Mouse (Mus musculus): ENCODE measurements around the gene Tbc1d17. TPM values are rescaled to one million over a fixed set of nuclear protein-coding genes. Genes with fewer than 3 reads are reported as not detected.
A peak's percentile ranks its signal among the peaks of the same experiment; 100 is the strongest.

Gene Tbc1d17
- total RNA-seq, 2 experiments from 2014 or later = 56.5 to 63.4 TPM

DNA sequence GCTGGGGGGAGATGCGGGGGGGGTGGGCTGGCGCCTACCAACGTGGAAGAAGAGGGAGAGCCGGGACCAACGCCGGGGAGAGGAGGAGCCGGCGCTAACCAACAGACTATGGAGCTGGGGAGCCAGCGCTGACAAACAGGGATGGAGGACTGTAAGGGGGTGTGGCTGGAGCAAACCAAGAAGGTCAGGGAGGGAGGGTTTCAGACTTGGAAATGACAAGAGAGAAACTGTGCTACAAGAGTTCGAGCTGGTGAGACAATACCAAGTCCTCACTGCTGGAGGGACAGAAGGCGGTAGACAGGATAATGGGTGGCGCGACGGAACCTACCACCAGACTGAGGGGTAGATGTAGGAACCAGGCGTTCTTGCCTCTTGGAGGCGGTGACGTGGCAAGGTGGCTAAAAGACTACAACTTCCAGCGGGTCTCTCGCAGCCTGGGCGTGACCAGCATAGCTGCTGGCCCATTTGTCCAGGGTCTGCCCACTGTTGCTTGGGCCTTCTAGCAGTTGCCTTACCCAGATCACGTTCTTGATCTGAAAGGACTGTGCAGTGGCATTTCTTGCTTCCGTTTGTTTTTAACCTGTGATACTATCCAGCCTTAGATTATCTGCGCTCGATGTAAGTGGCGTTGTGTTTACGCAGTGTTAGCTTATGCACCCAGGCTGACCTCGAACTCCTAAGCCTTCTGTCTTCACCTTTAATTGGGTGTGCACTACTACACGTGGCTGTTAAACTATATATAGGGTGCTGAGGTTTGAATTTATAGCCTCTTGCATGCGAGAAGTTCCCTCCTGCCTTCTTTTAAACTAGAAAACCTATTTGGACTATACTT is 21.0 kb upstream of the Tbc1d17 start, which contains the start of gene Ptov1:
Gene Ptov1 (minus strand): TSS at position 92 of the 832 bp plus-strand sequence.
- peak; percentile 82 to 91 for DNase-seq (ENCODE audit: low spot score in 2 of 2)

DNA sequence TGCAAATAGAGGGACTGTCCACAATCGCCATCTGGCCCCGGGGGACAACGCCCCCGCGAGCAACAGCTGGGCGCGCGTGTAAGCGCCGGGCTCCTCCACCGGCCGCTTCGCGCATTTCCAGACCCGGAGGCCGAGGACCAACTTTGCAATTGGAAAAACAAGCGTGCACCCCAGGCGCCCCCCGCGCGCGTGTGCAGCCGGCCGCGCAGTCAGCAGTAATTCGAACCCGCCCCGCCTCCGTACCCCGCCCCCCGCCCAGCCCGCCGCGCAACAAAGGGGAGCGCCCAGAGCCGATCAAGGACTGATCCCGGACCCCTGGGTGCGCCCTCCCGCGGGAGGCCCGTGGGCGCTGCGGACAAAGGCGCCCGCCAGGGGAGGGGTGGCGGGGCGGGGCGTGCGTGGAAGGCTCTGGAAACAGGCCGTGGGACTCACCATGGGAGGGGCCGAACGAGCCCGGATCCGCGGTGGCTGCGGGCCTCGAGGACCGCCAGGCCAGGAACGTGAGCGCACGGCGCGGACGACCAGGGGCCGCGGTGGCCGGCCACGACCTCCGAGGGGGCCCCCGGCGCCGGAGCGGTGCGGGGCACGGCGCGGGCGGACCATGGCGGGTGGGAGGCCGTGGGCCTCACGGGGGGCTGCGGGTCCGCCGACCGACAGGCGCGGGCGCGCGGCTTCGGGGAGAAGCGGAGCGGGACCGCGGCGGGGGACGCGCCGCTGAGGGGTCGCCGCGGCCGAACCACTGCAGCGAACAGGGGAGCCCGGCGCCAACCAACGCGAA is 20.2 kb upstream of the Tbc1d17 start:
- peak; percentile 70 to 79 for DNase-seq (ENCODE audit: low spot score in 2 of 2)

- no peak for DNase-seq (ENCODE audit: low spot score in 2 of 2)
These were observed 19.6 kb upstream of the Tbc1d17 start for GRCm38 (mm10) chr7:44868465-44868864.

- DNase-seq (ENCODE audit: low spot score in 2 of 2) = no peak
These were observed 18.9 kb upstream of the Tbc1d17 start for GRCm38 (mm10) chr7:44867802-44868201.

GRCm38 (mm10) chr7:44867010-44867702 is 18.3 kb upstream of the Tbc1d17 start:
- no peak for DNase-seq (ENCODE audit: low spot score in 2 of 2)

DNA sequence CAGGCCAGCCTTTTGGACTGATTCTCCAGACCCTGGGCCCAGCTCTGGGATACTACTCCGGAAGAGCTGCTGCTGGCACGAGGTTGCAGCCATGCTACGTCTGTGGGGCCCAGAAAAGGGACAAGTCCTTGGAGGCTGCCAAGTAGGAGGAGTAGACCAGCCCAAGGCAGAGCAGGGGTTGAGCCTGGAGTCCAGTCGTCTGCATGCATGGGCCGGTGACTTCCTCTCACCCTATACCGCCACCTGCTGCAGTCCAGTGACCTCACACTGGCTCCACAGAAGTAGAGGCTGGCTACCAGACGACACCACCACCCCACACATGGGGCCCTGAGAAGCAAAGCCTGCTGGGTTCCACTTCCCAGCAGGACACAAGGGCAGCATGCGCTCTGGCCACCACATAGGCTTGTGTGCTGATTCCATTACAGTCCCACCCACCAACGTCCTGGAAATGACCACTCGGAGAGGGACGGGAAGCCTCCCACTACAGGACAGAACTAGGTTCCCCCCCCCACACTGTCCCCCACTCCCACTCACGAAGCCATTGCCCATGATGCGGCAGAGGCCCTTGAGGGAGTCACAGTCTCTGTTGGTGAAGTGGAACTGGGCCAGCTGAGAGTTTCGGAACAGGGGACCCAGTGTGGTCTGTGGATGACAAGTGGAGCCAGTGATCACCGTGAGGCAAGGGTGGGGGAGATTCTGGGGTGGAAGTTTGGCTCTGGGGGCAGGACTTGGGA is 17.6 kb upstream of the Tbc1d17 start:
- DNase-seq (ENCODE audit: low spot score in 2 of 2) = peak; percentile 60 to 76

DNA sequence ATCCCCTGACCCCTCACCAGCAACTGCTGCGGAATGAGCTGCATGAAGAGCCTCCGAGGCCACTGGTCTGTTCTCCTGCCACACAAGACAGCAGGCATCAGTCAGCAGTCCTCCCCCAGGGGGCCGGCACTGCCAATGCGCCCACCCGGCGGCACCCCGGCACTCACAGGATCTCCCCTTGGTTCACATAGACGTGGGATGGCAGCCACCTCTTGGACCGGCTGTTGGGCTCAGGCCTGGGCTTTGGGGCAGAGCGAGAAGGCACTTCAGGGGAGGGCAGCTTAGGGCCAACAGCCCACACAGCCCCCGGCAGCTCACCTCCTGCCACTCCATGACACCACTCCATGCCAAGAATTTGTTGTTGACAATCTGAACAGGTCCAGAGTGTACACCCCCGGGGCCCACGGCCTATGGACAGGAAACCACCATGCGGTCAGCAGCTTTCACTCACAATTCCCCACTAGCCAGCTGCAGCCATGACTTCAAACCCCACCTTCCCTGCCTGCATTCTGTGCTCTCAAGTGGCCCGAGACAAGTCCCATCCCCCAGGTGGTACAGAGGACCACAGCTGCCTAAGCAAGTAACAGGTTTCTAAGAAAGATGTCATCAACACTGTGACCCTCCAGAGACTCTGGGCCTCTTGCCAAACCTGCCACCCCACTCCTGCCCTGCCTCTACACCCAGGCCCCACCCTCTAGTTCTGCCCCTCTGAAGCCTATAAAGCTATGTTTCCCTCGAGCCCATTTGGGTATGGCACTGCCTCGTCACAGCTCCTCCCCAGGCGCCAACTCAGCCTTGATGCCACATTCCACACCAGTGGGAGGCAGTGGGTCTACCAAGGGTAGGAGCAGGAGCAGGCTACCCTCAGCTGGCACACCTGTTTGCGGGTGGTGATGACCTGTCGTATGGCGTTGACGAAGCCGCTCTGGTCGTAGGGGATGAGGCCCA is 16.0 kb upstream of the Tbc1d17 start:
- DNase-seq (ENCODE audit: low spot score in 2 of 2) = no peak

DNA sequence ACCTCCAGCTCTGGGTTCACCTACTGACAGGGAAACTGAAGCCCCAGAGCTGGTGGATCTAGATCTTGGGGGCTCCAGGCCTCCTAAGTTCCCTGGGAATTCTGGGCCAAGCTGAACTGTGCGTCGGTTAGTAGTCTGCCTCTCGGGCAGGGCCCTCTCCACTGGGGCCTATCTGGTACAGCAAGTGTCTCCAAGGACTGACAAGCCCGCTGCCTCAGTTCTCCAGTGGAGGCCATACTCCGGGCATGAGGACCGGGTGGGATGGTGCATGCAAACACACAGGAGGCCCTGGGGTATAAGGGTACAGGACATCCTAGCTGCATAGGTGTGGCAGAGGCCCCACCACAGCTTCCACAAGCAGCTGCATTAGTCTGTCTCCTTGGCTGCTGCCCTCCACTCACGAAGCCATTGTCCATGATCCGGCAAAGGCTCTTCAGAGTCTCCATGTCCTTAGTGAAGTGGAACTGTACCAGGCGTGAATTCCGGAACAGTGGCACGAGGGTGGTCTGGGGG is 15.2 kb upstream of the Tbc1d17 start:
- DNase-seq (ENCODE audit: low spot score in 2 of 2) = no peak

DNA sequence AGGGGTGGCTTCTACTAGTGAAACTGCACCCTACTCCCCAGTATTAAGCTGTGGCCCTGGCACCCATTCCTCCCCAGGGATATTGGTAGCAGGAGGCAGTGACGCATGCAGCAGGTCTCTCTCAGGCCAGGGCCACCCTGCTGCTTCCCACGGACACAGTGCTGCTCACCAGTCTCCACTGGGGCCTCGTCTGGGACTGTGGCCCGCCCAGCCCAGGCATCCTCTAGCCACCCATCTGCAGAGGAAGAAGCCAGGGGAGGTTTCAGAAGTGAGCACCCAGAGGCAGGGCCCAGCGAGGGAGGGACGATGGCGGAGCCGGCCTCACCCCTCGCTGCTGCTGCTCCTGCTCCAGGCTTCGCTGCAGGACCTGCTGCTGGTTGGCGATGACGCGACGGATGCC is 14.3 kb upstream of the Tbc1d17 start:
- no peak for DNase-seq (ENCODE audit: low spot score in 2 of 2)

DNA sequence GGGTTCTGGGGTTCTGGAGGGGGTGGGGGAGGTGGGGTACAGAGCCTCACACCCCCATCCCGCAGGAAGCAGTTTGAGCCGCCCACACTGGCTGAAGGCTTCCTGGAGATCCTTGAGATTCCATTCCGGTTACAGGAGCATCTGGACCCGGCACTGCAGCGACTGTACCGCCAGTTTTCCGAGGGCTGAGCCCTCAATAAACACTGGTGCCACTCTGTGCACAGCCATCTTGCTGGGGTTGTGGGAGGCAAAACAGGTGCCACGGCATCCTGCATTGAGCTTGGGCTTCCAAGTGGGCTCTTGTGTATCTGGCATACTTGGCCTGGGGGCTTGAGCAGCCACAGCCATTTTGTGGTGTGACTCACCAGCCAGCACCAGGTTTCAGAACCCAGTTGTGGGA is 13.6 kb upstream of the Tbc1d17 start:
- DNase-seq (ENCODE audit: low spot score in 2 of 2) = no peak

DNA sequence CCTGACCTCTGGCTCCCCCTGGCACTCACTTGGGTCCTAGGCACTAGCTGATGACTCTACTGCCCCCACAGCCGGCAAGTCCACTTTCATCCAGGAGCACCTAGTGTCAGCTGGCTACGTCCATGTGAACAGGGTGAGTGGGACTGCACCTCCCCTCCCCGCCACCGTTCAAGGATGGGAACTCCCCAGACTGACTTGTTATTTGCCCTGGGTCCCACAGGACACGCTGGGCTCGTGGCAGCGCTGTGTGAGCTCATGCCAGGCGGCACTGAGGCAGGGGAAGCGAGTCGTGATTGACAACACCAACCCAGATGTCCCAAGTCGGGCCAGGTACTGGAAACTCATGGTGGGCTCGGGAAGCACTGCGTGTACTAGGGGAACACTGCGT is 12.5 kb upstream of the Tbc1d17 start:
- no peak for DNase-seq (ENCODE audit: low spot score in 2 of 2)

DNA sequence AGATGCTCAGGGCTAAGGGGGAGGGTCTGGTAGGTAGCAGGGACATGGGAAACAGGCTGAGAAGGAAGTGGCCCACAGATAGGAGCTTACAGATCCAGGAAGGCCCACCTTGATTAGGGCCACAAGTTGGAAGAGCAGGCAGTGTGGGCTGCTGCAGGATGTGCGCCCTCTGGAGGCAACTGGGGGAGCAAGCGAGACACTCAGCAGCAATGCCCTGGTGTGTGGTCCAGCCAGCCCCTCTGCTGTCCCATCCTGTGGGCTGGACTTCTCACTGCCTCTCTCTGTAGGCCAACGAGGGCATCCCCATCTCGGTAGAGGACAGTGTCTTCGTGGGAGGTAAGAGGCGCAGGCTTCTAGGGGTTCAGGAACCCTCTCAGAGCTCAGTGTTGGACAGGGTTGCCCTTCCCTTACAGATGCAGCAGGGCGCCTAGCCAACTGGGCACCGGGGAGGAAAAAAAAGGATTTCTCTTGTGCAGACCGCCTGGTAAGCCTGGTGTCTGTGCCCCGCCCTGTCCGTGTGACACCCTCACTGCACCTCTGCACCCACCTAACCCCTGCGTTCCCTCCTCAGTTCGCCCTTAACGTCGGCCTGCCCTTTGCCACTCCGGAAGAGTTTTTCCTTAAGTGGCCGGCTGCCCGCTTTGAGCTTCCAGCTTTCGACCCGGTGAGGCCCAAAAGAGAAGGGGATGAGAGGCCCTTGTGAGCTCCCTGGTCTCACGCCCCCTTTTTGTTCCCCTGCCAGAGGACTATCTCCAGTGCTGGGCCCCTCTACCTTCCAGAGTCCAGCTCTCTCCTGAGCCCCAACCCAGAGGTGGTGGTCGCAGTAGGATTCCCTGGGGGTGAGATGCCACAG is 11.9 kb upstream of the Tbc1d17 start:
- DNase-seq (ENCODE audit: low spot score in 2 of 2) = peak; percentile 63 to 82

- DNase-seq (ENCODE audit: low spot score in 2 of 2) = no peak
These were observed 11.0 kb upstream of the Tbc1d17 start for GRCm38 (mm10) chr7:44859896-44860295.

GRCm38 (mm10) chr7:44857905-44858304 is 9.0 kb upstream of the Tbc1d17 start:
- DNase-seq (ENCODE audit: low spot score in 2 of 2) = no peak

GRCm38 (mm10) chr7:44857042-44857552 is 8.2 kb upstream of the Tbc1d17 start, which contains the start of gene Pnkp:
TSS of gene Pnkp (plus strand) at chr7:44857139.
- DNase-seq (ENCODE audit: low spot score in 2 of 2) = peak; percentile 63 to 84

- no peak for DNase-seq (ENCODE audit: low spot score in 2 of 2)
These were observed 7.5 kb upstream of the Tbc1d17 start for GRCm38 (mm10) chr7:44856265-44856916.

DNA sequence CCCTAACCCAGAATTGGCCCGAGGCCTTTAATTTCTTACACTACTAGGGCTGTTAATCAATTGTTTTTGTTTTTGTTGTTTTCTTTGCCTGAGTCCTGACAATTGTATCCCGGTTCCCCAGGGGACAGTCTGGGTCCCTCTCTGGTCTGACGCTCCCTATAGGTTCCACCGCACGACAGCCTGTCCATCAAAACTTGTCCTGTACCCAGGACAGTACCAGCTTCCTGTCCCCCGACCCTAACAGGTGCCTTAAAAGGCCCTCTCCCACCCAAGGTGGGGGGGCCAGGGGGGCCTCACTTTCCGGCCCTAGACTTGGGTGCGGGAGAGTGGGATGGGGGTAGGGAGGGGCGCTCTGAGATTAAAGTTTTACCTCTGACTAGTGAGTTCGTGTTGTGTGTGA is 6.2 kb upstream of the Tbc1d17 start:
- no peak for DNase-seq (ENCODE audit: low spot score in 2 of 2)

Data from gastrocnemius, postnatal 4 days (tissue).